Mouse (Mus musculus): ENCODE measurements around the gene Crybb2. TPM values are rescaled to one million over a fixed set of nuclear protein-coding genes. Genes with fewer than 3 reads are reported as not detected.

Crybb2 gene
- polyA plus RNA-seq, 1 experiment from 2014 or later, result not detected

DNA sequence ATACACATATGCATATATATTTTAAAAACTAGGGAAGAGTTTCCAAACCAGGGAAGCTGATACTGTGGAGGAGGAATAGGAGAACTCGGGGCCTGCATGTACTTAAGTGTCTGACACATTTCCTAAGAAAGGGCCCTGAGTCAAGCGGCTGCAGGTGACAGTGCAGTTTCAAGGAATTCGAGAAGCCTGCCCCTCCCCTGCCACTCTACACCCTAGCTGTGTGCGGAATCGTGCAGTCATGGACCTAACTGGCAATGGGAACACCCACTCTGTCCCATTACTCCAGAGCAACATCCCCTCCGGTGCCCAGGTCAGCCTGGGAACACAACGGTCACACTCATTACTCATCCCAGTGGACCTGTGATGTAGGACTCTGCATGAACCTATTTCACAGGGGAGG is 36.7 kb upstream of the Crybb2 start:
- H3K4me2 ChIP-seq, result no peak overlapping the region
- no peaks in the 10 kb centered on the region for H3K27me3 ChIP-seq
- H3K4me3 ChIP-seq, result no peak overlapping the region
- no peak overlapping the region for H3K9ac ChIP-seq
- 83% methylated on average over 7 of the region's 7 CpGs for WGBS
- H3K36me3 ChIP-seq, result no peaks in the 10 kb centered on the region
- H3K27ac ChIP-seq, result no peak overlapping the region
- no peak for ATAC-seq (ENCODE audit: low FRiP score)
- H3K4me1 ChIP-seq (replicated peaks), result peaks cover 21% of the 10 kb centered on the region
- no peaks in the 10 kb centered on the region for H3K9me3 ChIP-seq

GRCm38 (mm10) chr5:113105481-113105880 is 35.6 kb upstream of the Crybb2 start:
- 90% methylated on average over 4 of the region's 4 CpGs for WGBS
- Histone ChIP-seq H3K4me2 (no peak overlapping the region), H3K9ac (no peak overlapping the region), H3K4me1 (replicated peaks) (peaks cover 12% of the 10 kb centered on the region), H3K4me3 (no peak overlapping the region), H3K27ac (no peak overlapping the region), H3K36me3 (no peaks in the 10 kb centered on the region), H3K27me3 (no peaks in the 10 kb centered on the region), H3K9me3 (no peaks in the 10 kb centered on the region)
- ATAC-seq (ENCODE audit: low FRiP score), result no peak

- 81% methylated on average over 9 of the region's 9 CpGs for WGBS
These were observed 35.1 kb upstream of the Crybb2 start for GRCm38 (mm10) chr5:113105035-113105434.

GRCm38 (mm10) chr5:113102455-113102854 is 32.5 kb upstream of the Crybb2 start:
- no peak for ATAC-seq (ENCODE audit: low FRiP score)
- Histone ChIP-seq H3K9ac (no peak overlapping the region), H3K9me3 (no peaks in the 10 kb centered on the region), H3K36me3 (no peaks in the 10 kb centered on the region), H3K27me3 (no peaks in the 10 kb centered on the region), H3K4me3 (no peak overlapping the region), H3K27ac (0 out of 2 replicates have a peak overlapping the region, but pooled peaks have one; percentile 10), H3K4me2 (no peak overlapping the region), H3K4me1 (replicated peaks) (peaks cover 7% of the 10 kb centered on the region)
- WGBS, result 27% methylated on average over 7 of the region's 7 CpGs

More at GRCm38 (mm10) chr5:113105035-113105434, 35.1 kb upstream of the Crybb2 start:
- Histone ChIP-seq H3K9me3 (no peaks in the 10 kb centered on the region), H3K27ac (no peak overlapping the region), H3K4me1 (replicated peaks) (peaks cover 12% of the 10 kb centered on the region), H3K27me3 (no peaks in the 10 kb centered on the region), H3K36me3 (no peaks in the 10 kb centered on the region), H3K4me2 (no peak overlapping the region), H3K4me3 (no peak overlapping the region), H3K9ac (no peak overlapping the region)
- ATAC-seq (ENCODE audit: low FRiP score), result no peak

GRCm38 (mm10) chr5:113101457-113101856 is 31.5 kb upstream of the Crybb2 start:
- no peak overlapping the region for H3K4me2 ChIP-seq
- H3K27ac ChIP-seq, result no peak overlapping the region
- H3K27me3 ChIP-seq, result no peaks in the 10 kb centered on the region
- WGBS, result 86% methylated on average over 10 of the region's 10 CpGs
- no peaks in the 10 kb centered on the region for H3K9me3 ChIP-seq
- H3K4me1 ChIP-seq (replicated peaks), result peaks cover 7% of the 10 kb centered on the region
- no peak for ATAC-seq (ENCODE audit: low FRiP score)
- H3K36me3 ChIP-seq, result no peaks in the 10 kb centered on the region
- H3K4me3 ChIP-seq, result no peak overlapping the region
- no peak overlapping the region for H3K9ac ChIP-seq

DNA sequence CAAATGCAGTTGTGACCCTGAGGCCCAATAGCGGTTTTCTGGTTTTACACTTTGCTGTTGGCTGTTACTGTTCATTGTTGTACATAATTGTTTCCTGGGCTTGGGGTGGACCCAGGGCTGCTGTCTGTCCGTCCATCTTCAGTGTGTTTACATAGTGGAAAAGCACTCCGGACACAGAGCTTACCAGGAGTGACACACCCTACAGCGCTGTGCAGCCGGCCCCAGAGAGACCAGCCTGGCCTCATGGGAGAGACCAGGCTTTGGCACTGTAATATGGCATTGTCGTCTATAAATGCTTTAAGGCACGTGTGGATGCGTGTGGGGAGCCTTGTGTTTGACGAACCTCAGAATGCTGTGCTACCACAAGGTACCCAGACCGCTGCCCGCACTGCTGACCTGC is 30.5 kb upstream of the Crybb2 start:
- Histone ChIP-seq H3K4me3 (no peak overlapping the region), H3K27me3 (no peaks in the 10 kb centered on the region), H3K4me1 (replicated peaks) (peaks cover 7% of the 10 kb centered on the region), H3K4me2 (no peak overlapping the region), H3K36me3 (no peaks in the 10 kb centered on the region), H3K27ac (no peak overlapping the region), H3K9me3 (no peaks in the 10 kb centered on the region), H3K9ac (no peak overlapping the region)
- 89% methylated on average over 11 of the region's 11 CpGs for WGBS
- no peak for ATAC-seq (ENCODE audit: low FRiP score)

DNA sequence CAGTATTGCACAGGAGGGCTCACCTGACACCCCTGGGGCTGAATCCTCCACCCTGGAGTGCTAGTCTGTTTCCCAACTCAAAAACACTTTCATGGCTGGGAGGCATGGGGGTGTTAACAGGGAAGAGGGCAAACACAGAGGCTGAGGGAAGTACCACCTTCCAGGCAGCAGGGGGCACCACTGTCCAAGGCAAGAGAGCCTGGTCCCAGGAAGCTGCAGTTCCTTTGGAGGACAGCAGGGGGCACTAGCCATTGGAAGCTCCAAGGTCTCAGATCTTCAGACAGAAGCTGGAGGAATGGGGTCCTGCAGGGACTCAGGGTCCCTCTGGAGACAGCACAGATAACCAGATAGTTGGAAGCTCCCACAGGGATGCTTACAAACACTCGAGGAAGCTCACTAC is 29.6 kb upstream of the Crybb2 start:
- no peak overlapping the region for H3K27ac ChIP-seq
- H3K27me3 ChIP-seq, result no peaks in the 10 kb centered on the region
- H3K9me3 ChIP-seq, result no peaks in the 10 kb centered on the region
- H3K4me2 ChIP-seq, result no peak overlapping the region
- no peak for ATAC-seq (ENCODE audit: low FRiP score)
- WGBS, result 29% methylated on average over 1 of the region's 1 CpGs
- H3K9ac ChIP-seq, result no peak overlapping the region
- peaks cover 7% of the 10 kb centered on the region for H3K4me1 ChIP-seq (replicated peaks)
- H3K36me3 ChIP-seq, result no peaks in the 10 kb centered on the region
- no peak overlapping the region for H3K4me3 ChIP-seq

DNA sequence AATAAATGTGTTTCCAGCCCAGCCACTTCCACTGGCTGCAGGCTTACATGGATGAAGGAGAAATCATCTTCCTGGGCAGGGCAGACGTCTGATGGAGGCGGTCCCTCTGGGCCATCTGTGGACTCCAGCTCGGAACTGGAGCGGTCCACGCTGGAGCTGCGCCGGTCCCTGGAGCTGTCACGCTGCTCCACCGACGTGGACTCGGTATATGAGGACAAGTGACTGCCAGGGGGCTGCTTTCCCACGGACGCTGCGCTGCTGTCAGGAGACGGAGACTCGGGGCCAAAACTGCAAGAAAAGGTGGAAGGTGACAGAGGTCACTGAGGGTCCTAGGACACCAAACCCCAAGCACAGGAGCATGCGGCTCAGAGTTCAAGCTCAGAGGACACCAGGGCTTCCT is 27.6 kb upstream of the Crybb2 start:
- Histone ChIP-seq H3K4me3 (no peak overlapping the region), H3K4me2 (no peak overlapping the region), H3K27ac (no peak overlapping the region), H3K9me3 (no peaks in the 10 kb centered on the region), H3K36me3 (no peaks in the 10 kb centered on the region), H3K27me3 (no peaks in the 10 kb centered on the region), H3K9ac (no peak overlapping the region), H3K4me1 (replicated peaks) (peaks cover 10% of the 10 kb centered on the region)
- WGBS, result 92% methylated on average over 17 of the region's 17 CpGs
- ATAC-seq (ENCODE audit: low FRiP score), result no peak

DNA sequence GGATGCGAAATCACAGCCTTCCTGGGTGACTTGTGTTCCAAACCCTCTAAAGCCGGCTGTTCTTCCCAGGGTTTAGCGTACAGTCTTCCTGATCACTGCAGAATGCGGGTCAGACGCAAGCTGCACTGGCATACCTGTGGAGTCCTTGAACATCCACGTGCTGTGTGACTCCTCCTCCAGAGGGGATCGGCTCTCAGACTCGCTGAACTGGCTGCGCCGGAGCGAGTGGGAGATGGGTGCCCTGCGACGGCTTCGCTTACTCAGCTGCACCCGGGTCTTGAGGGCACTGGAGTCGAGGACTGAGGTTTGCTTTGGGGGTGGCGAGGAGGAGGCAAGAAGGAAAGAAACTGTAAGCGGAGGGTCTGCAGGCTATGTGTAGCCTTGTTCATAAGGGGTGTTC is 25.5 kb upstream of the Crybb2 start:
- no peaks in the 10 kb centered on the region for H3K27me3 ChIP-seq
- H3K4me1 ChIP-seq (replicated peaks), result peaks cover 5% of the 10 kb centered on the region
- no peak for ATAC-seq (ENCODE audit: low FRiP score)
- no peak overlapping the region for H3K27ac ChIP-seq
- no peak overlapping the region for H3K4me3 ChIP-seq
- no peaks in the 10 kb centered on the region for H3K9me3 ChIP-seq
- no peak overlapping the region for H3K4me2 ChIP-seq
- WGBS, result 93% methylated on average over 18 of the region's 18 CpGs
- H3K36me3 ChIP-seq, result no peaks in the 10 kb centered on the region
- H3K9ac ChIP-seq, result no peak overlapping the region

DNA sequence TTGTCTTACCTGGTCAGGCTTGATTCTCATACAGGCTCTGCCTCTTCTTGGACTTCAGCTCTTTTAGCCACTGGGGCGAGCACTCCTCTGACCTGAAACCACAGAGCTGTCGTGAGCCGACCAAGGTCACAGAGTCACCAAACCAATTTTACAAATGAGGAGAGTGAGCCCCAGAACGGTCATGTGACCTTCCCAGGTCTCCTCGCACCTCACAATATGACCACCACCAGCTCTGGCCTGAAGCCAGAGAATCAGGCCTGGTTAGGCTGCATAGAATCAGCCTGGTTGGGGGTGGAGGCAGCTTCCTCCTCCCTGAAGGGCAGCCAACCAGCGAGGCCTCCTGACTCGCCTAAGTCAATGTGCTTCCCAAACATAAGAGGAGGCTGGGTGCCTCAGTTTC is 22.5 kb upstream of the Crybb2 start:
- Histone ChIP-seq H3K9me3 (no peaks in the 10 kb centered on the region), H3K4me1 (replicated peaks) (peaks cover 5% of the 10 kb centered on the region), H3K4me2 (no peak overlapping the region), H3K9ac (no peak overlapping the region), H3K27ac (no peak overlapping the region), H3K27me3 (no peaks in the 10 kb centered on the region), H3K4me3 (no peak overlapping the region), H3K36me3 (no peaks in the 10 kb centered on the region)
- 84% methylated on average over 7 of the region's 7 CpGs for WGBS
- ATAC-seq (ENCODE audit: low FRiP score), result no peak

- Histone ChIP-seq H3K4me1 (replicated peaks) (peaks cover 12% of the 10 kb centered on the region), H3K4me3 (no peak overlapping the region), H3K27me3 (no peaks in the 10 kb centered on the region), H3K27ac (peak overlapping the region; percentile 20; the same call in 1 of the 2 replicates), H3K9ac (no peak overlapping the region), H3K4me2 (no peak overlapping the region), H3K9me3 (no peaks in the 10 kb centered on the region), H3K36me3 (no peaks in the 10 kb centered on the region)
- WGBS, result 56% methylated on average over 5 of the region's 5 CpGs
- ATAC-seq (ENCODE audit: low FRiP score), result 0 out of 2 replicates have a peak, but pooled peaks have one; percentile 41
These were observed 21.2 kb upstream of the Crybb2 start for GRCm38 (mm10) chr5:113091162-113091561.

- Histone ChIP-seq H3K27ac (no peak overlapping the region), H3K36me3 (no peaks in the 10 kb centered on the region), H3K4me3 (no peak overlapping the region), H3K27me3 (no peaks in the 10 kb centered on the region), H3K9me3 (no peaks in the 10 kb centered on the region), H3K4me1 (replicated peaks) (peaks cover 15% of the 10 kb centered on the region), H3K4me2 (no peak overlapping the region), H3K9ac (no peak overlapping the region)
- 0 out of 2 replicates have a peak, but pooled peaks have one; percentile 6 for ATAC-seq (ENCODE audit: low FRiP score)
- WGBS, result 91% methylated on average over 11 of the region's 11 CpGs
These were observed 20.8 kb upstream of the Crybb2 start for GRCm38 (mm10) chr5:113090750-113091149.

DNA sequence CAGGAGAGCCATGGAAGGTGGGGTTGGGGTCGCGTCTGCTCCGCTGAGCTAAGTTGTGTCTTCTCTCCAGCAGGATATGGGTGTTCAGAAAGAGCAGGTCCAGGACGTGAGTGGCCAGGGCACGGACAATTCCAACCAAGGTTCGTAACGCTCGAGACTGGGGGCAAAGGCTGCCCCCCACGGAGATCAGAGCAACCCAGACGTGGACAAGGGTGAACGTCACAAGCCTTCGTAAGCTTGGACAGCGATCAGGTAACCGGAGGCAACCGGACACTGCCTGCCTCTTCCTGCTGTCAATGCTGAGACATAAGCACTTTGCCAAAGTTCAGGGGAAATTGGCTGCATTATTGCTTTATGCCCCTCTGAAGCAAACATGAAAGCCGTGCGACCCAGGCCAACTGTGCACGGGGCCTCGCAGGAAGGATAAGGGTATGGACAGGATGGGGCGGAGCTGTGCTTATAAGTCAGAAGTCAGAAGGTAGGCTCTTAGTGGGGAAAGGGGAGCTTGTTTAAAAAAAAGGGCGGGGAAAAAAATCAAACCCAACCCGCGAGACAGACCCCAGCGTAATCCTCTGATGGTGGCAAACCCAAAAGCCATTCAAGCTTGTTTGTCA is 20.3 kb upstream of the Crybb2 start:
- no peak overlapping the region for H3K27ac ChIP-seq
- ATAC-seq (ENCODE audit: low FRiP score), result no peak
- no peak overlapping the region for H3K4me2 ChIP-seq
- H3K27me3 ChIP-seq, result no peaks in the 10 kb centered on the region
- 93% methylated on average over 24 of the region's 24 CpGs for WGBS
- peaks cover 15% of the 10 kb centered on the region for H3K4me1 ChIP-seq (replicated peaks)
- no peak overlapping the region for H3K9ac ChIP-seq
- H3K9me3 ChIP-seq, result no peaks in the 10 kb centered on the region
- no peaks in the 10 kb centered on the region for H3K36me3 ChIP-seq
- H3K4me3 ChIP-seq, result no peak overlapping the region
